Mouse (Mus musculus): ENCODE measurements at regions not wholly inside any gene's neighbourhood (a gene's known extent, or its start where the extent isn't known, plus 50 kb on each side); places are given as distances from the start of the nearest gene placed in this dataset.
A peak's percentile ranks its signal among the peaks of the same experiment; 100 is the strongest.
"Not testable (repeated sequence)": the region's sequence is repeated elsewhere in the genome, so short reads cannot be mapped to it uniquely, and the experiment has no call there.

DNA sequence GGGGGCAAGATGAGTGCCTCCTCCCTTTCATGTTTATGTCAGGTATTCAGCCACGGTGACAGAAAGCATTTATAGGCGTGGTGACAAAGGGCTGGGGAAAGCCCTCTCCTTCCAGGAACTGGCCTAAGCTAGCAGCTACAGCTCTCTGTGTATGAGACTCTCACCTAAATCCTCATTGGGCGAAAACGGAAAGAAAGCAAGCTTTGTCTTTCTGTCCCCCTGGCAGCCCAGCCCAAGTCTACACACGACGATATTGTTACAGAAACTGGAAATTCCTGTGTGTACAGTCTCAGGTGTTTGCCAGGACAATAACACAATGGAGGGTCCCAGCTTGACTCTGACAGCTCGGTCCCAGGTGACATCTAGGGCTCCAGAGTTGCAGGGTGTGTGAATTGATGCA, 60.0 kb downstream of the Dact2 start:
- DNase-seq, result no peak

DNA sequence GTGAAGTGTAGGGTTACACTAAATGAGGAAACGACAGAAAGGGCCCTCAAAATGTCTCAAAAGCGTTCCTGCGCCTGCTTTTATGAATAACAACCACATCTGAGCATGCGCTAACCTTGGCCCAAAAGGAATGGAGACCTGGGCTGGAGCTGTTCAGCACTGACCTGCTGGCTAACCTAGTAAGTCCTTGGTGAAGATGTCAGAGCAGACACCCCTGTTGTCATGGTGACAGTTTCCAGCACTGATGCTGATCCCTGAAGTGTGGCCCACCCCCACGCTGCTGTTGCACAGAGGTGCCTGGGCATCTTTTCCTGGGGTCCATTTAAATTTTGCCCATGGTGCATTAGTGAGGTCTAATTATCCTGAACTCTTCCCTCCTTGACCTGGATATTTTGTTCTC, 62.4 kb downstream of the Dact2 start:
- no peak for DNase-seq

DNA sequence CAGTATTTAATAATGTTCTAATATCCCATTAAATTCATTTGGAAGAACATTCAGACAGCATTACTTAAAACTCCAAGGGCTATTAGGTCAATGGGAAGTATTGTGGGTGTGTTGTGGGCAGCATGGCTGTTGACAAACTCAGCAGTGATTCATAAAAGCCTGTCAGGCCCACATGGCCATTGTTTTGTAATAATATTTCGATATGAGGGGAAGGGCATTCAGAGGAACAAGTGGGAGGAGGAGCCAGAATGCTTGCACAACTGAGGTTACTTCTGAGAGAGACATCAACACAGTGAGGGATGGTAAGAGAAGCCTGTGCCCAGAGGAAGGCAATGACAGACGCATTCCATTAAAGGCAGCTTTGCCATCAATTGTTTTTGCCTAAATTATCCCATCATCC, 63.8 kb downstream of the Dact2 start:
- no peak for DNase-seq

DNA sequence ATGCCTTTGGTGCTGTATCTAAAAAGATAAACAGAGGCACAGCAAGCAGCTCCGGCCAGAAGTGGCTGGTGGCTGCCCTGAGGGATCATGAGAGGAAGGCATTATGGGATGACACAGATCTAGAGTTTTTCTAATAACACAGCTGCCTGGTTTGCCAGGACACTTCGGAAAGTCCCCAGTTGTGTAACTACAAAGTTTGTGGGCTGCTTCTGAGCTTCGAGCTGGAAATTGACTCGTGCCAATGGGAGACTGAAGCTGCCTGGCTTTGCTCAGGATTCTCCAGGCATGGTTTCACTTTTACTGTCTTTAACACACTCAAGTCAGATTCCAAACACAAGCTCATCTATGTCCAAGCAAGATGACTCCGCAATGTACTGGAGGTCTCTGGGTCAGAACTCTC, 65.2 kb downstream of the Dact2 start:
- no peak for DNase-seq

DNA sequence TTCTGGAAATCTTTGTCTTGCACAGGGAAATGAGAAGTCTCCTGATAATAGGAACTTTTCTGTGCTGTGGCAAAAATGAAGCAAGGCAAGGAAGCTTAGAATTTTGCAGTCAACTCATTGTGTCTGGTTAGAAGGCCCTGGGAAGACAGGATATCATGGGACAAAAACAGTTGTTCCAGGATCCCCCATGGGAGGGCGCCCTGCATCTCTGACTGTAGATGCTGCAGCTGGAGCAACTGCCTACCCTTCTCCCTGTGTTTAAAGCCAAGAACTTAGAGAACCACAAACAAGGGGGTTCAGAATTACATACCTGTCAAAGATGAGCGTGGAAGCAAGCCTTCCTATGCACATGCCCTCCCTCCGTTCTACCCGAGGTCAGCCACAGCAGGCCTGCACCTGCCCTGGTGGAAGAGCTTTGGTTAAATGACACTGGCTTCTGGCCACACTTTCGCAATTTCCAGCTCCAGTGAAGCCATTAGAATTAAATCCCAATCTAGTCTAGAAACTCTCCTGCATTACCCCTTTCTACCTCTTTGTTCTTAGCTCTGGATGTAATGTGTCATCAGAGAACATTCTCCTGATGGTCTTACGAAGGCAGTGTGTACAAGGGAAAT, 67.3 kb downstream of the Dact2 start:
- peak; percentile 85 for DNase-seq

DNA sequence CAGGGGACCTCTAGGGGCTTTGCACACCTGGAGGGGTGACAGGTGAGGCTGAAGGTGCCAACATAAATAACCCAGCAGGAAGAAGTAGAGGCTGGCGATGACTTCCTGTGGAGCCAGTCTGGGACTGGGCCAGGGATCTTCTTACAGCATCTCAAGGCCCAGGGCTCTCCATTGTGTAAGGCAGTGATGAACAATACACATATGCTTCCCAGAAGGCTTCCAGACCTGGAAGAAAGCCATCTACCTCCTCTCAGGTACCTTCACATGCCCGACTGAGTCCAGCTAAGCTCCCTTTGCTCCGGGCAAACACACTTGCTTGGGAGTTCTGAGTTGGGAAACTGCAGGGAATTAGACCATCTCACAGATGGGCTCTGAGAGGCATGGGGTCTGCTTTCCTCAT, 69.5 kb downstream of the Dact2 start:
- no peak for DNase-seq

DNA sequence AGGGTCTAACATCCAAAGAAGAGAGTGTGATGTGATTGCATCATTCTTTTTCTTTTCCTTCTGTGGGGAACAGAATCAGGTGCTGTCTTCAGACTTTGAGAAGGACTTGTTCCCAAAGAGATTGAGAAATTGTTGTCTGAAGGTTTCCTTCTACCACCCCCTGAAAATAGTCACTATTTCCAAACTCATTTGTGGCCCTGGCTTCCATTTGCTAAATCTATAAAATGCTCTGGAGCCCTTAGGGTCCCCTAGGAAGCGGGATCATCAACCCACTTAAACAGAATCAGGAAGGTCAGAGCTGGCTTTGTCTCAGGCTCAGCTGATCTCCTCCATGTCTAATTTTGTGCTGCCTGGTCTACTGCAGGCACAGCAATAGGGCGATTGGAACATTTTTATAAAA, 70.1 kb downstream of the Dact2 start:
- no peak for DNase-seq

DNA sequence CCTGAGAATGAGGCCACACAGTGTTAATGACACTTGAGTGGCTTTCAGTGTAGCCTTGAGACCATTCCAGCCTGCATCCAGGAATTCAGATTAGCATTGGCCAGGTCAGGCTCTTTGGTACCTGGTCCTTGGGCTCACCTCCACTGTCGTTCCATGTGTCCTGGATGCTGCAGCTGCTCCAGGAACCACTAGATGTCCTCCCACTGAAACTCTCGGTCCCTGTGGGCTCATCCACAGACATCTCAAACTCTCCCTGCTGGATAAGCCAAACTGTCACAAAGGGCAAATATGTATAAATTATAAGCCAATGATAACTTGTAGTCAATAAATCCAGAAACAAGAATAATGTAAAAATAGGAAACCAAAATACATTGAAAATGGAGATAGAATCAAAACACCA, 67.7 kb upstream of the Gm7358 start:
- not testable (repeated sequence) for DNase-seq

DNA sequence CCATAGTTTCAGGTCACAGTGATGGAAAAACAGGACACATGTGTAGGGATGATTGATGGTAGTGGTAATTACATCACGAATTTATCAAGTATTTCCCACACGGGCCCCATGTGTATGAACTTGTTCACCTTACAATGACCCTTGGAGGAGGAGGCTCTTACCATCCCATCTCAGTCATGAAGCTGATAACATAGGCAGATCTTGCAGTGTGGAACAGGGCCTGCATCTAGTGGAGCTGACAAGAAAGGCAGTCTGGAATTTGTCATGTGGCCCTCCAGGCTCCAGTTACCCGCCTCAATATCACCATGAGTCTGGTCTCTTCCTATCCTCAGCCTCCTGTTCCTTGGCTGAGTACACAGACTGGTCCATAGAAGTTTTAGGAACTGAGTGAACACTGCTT, 59.5 kb upstream of the Gm7358 start:
- no peak for DNase-seq

DNA sequence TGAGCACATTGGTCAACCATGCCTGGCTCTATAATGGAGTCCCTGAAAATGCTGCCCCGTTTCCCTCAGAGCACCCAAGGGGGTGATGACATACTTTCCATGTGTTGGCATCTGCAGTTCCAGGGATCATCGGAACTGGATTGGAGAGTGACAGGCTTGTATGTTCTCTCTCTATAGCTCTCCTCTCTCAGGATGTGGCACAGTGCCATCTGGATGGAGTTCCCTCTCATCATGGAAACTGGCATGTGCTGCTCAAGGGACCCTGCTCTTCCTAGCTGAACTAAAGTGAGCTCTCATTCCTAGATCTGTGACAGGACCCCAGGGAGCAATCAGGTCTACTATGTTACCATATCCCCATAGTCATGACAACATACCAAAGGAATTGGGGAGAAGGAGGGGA, 56.9 kb upstream of the Gm7358 start:
- no peak for DNase-seq

DNA sequence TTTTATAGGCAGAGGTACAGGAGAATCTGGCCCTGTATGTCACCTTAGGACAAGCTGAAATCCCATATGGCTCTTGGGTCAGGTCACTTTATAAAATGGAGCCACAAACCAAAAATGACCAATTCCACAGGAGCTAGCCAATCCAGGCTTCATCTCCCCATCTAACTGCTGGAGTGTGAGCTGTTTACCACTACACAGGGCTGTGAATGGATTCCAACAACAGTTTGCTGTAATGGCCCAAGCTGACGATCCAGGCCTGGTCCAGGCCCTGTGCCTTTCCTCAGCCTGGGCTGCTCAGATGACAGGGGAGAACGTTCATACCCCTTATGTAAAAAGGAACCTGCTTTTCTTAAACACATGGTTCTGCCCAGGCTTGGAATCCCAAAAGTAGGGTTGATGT, 55.5 kb upstream of the Gm7358 start:
- DNase-seq, result no peak

DNA sequence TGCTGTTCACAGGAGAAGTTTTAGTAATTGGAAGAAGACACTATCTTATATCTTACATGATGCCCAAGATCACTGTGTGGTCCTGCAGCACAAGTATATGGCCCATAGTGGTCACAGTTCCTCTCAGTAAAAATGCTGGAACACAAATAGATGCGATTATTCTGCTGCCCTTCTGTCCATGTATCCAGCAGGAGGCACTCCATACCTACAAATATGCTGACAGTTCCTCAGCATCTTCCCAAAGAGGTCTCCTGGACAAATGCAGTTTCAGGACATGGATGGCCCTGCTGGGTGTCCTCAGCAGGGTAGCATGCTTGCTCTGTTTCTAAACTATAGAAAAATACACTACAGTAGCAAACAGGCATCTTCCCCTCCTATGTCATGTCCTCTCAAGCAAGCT, 52.4 kb upstream of the Gm7358 start:
- DNase-seq, result peak; percentile 48
